Mouse (Mus musculus) kidney, embryonic 15.5 days (tissue): ENCODE data around the gene Foxo6. TPM values are rescaled to one million over a fixed set of nuclear protein-coding genes. Genes with fewer than 3 reads are reported as not detected.

Experiments used
- ATAC-seq: fragments of 200-750 bp; cut with Nextera tagmentation; replicated peaks from 2 replicates; pipeline ENCODE4 v1.8.0; 2017; ENCODE audit warnings: moderate TSS enrichment; ENCODE audit not compliant: low FRiP score
- H3K27ac ChIP-seq: fragments of 300-500 bp; sonication (generic); 2 replicates; pipeline ENCODE4 v1.5.1; 2015; ENCODE audit warnings: mild to moderate bottlenecking, inconsistent platforms
- H3K27me3 ChIP-seq: fragments of 300-500 bp; sonication (generic); 2 replicates; pipeline ENCODE4 v1.6.1; 2015; ENCODE audit warnings: inconsistent platforms
- H3K36me3 ChIP-seq: fragments of 300-500 bp; sonication (generic); 2 replicates; pipeline ENCODE4 v1.6.1; 2015; ENCODE audit warnings: inconsistent platforms
- H3K4me1 ChIP-seq: fragments of 300-500 bp; sonication (generic); 2 replicates; pipeline ENCODE4 v1.6.1; 2015; ENCODE audit warnings: inconsistent platforms
- H3K4me2 ChIP-seq: fragments of 300-500 bp; sonication (generic); 2 replicates; pipeline ENCODE4 v1.6.1; 2015; ENCODE audit warnings: moderate library complexity, mild to moderate bottlenecking, inconsistent platforms
- H3K4me3 ChIP-seq: fragments of 300-500 bp; sonication (generic); replicated peaks from 2 replicates; pipeline ENCODE4 v1.5.1; 2015; ENCODE audit warnings: mild to moderate bottlenecking, inconsistent platforms
- H3K9ac ChIP-seq: fragments of 300-500 bp; sonication (generic); 2 replicates; pipeline ENCODE4 v1.6.1; 2015; ENCODE audit warnings: mild to moderate bottlenecking, inconsistent platforms
- H3K9me3 ChIP-seq: fragments of 300-500 bp; sonication (generic); replicated peaks from 2 replicates; pipeline ENCODE4 v1.6.1; 2016; ENCODE audit warnings: inconsistent platforms
- WGBS: fragments of 180-500 bp; shearing (Covaris S2); methylation state at CpG from one replicate; pipeline ENCODE4 v1.1.7; 2015; ENCODE audit warnings: mixed read lengths; 5-methylcytosine and 5-hydroxymethylcytosine counted together
- polyA plus RNA-seq: library from polyadenylated mRNA; unstranded; fragments of >200 nt; fragmentation: Nextera tagmentation; extraction: Ambion mirVana; gene quantifications from 2 replicates; pipeline ENCODE4 v1.2.1, GENCODE M21; 2015

Foxo6 gene
- polyA plus RNA-seq, 1 experiment from 2014 or later: 0.13 TPM

DNA sequence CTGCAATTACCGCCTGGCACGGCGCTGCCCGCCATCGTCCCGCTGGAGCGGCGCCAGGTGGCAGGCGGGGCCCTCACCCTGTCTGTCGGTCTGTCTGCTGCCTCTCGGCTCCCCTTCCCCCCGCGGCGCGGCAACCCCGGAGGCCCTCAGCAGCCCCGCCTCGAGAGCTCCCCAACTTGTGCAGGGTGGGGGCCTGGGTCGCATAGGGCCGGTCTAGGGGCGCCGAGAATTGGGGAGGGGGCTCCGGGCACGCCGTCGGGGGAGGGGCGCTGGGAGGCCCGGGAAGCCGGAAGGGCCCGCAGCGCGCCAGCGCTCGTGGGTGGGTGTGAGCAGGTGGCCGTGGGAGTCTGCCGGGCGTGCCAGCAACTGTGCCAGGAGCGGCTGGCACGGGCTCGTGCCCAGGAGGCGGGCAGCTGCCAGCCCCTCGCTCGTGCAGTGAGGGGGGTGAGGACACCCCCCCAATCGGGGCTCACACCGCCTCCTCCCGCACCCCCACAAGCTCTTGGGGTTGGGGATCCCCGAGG is 4.5 kb downstream of the Foxo6 start:
- peaks cover 88% of the 10 kb centered on the region for H3K27me3 ChIP-seq
- peak overlapping the region; percentile 97 for H3K4me2 ChIP-seq
- H3K36me3 ChIP-seq: no peaks in the 10 kb centered on the region
- peaks cover 37% of the 10 kb centered on the region for H3K4me1 ChIP-seq
- H3K27ac ChIP-seq: no peak overlapping the region
- no peak for ATAC-seq
- H3K9me3 ChIP-seq: no peaks in the 10 kb centered on the region
- WGBS: 2% methylated on average over 46 of the region's 47 CpGs
- peak overlapping the region; percentile 51; the same call in 1 of the 2 replicates for H3K9ac ChIP-seq
- peak overlapping the region; percentile 51 for H3K4me3 ChIP-seq

- Histone ChIP-seq H3K27ac (no peak overlapping the region), H3K9ac (no peak overlapping the region), H3K36me3 (no peaks in the 10 kb centered on the region), H3K4me2 (no peak overlapping the region), H3K9me3 (no peaks in the 10 kb centered on the region), H3K27me3 (peaks cover 78% of the 10 kb centered on the region), H3K4me3 (no peak overlapping the region), H3K4me1 (peaks cover 30% of the 10 kb centered on the region)
- WGBS: 75% methylated on average over 3 of the region's 3 CpGs
- ATAC-seq: no peak
Observed at GRCm38 (mm10) chr4:120281011-120281410, 6.1 kb downstream of the Foxo6 start.

DNA sequence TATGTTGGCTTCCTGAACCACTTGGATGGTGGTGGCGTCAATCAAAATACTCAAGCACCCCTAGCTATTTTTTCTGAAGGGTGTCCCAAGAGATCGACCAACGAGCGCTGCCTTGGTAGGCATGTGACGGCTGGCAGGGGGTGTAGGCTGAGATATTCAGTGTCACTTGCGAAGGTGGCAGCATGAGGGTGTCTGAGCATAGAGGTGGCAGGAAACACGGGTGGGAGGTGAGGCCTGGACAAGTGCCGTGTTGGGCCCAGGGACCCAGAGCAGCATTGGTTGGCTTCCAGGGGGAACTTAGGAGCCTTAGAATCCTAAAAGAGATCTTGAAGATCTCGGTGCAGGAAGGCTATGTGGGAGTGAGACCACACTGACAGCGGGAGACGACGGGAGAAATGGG is 6.7 kb downstream of the Foxo6 start:
- ATAC-seq: no peak
- no peak overlapping the region for H3K4me2 ChIP-seq
- peaks cover 73% of the 10 kb centered on the region for H3K27me3 ChIP-seq
- no peak overlapping the region for H3K9ac ChIP-seq
- peaks cover 27% of the 10 kb centered on the region for H3K4me1 ChIP-seq
- H3K4me3 ChIP-seq: no peak overlapping the region
- 76% methylated on average over 12 of the region's 12 CpGs for WGBS
- no peak overlapping the region for H3K27ac ChIP-seq
- H3K36me3 ChIP-seq: no peaks in the 10 kb centered on the region
- no peaks in the 10 kb centered on the region for H3K9me3 ChIP-seq

- peak; percentile 85 for ATAC-seq
- Histone ChIP-seq H3K36me3 (no peaks in the 10 kb centered on the region), H3K4me1 (peaks cover 23% of the 10 kb centered on the region), H3K27me3 (peaks cover 65% of the 10 kb centered on the region), H3K4me3 (no peak overlapping the region), H3K9ac (no peak overlapping the region), H3K27ac (peak overlapping the region; percentile 56; the same call in 1 of the 2 replicates), H3K4me2 (no peak overlapping the region), H3K9me3 (no peaks in the 10 kb centered on the region)
- WGBS: 26% methylated on average over 4 of the region's 4 CpGs
Observed at GRCm38 (mm10) chr4:120277255-120277928, 9.8 kb downstream of the Foxo6 start.

DNA sequence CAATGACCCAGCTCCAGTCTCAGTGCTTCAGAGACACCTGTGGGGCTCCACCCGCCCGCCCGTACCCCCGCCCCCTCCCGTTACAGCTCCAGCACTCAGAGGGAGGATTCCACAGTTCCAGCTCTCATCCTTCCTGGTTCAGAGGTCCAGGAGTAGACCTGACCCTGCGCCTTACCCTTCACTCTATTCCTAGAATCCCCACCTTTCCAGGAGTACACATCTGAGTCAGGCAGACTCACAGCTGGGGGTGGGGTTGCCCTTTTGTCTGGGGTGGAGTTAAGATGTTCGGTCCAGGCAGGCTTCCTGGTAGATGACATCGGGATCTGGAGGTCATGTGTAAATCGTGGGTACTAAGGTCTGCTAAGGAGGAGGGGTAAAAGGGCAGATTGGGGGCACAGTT is 11.7 kb downstream of the Foxo6 start:
- H3K9me3 ChIP-seq: no peaks in the 10 kb centered on the region
- WGBS: 73% methylated on average over 9 of the region's 9 CpGs
- no peak overlapping the region for H3K4me3 ChIP-seq
- peaks cover 28% of the 10 kb centered on the region for H3K4me1 ChIP-seq
- no peak for ATAC-seq
- H3K27me3 ChIP-seq: peaks cover 65% of the 10 kb centered on the region
- H3K4me2 ChIP-seq: no peak overlapping the region
- H3K9ac ChIP-seq: no peak overlapping the region
- no peak overlapping the region for H3K27ac ChIP-seq
- H3K36me3 ChIP-seq: no peaks in the 10 kb centered on the region

- no peaks in the 10 kb centered on the region for H3K9me3 ChIP-seq
Observed at GRCm38 (mm10) chr4:120273594-120273993, 13.6 kb downstream of the Foxo6 start.

DNA sequence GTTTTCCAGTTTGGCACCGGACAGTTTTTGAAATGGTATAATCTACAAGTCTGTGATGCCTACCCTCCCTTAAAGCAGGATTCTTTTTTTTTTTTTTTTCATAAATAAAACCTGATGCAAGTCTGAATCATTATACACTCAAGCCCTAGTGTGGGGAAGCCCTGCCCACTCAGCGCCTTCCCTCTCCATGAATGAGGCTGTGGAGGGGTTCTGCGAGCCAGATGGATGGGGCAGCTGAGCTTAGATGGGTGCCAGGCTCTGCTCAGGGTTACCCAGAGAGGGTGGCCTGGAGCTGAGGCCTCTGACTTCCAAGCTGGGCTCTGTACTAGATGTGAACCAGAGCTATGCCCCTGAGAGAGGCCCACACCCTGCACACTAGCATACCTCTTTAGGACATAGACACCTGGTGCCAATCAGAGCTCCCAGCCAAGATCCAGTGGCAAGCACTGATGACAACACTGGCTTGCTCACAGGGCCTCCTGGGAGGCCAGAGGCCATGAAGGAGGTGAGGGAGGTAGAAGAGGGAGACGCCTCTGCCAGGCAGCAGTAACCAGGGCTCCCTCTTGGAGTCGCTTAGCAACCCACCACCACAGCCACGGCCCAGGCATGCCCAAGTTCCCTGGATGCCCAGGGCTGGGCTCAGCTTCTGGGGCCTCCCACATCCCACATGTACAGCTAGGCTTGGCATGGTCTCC is 15.1 kb downstream of the Foxo6 start:
- no peak overlapping the region for H3K4me2 ChIP-seq
- ATAC-seq: no peak
- H3K9me3 ChIP-seq: no peaks in the 10 kb centered on the region
- peaks cover 45% of the 10 kb centered on the region for H3K4me1 ChIP-seq
- no peak overlapping the region for H3K9ac ChIP-seq
- no peak overlapping the region for H3K27ac ChIP-seq
- H3K4me3 ChIP-seq: no peak overlapping the region
- no peaks in the 10 kb centered on the region for H3K36me3 ChIP-seq
- peaks cover 79% of the 10 kb centered on the region for H3K27me3 ChIP-seq
- WGBS: 79% methylated on average over 6 of the region's 6 CpGs

More at GRCm38 (mm10) chr4:120273594-120273993, 13.6 kb downstream of the Foxo6 start:
- no peak for ATAC-seq
- no peak overlapping the region for H3K4me2 ChIP-seq
- WGBS: 63% methylated on average over 7 of the region's 7 CpGs
- H3K4me1 ChIP-seq: peaks cover 39% of the 10 kb centered on the region
- no peak overlapping the region for H3K4me3 ChIP-seq
- H3K27ac ChIP-seq: no peak overlapping the region
- no peaks in the 10 kb centered on the region for H3K36me3 ChIP-seq
- H3K9ac ChIP-seq: no peak overlapping the region
- H3K27me3 ChIP-seq: peaks cover 65% of the 10 kb centered on the region

GRCm38 (mm10) chr4:120271208-120271607 is 15.9 kb downstream of the Foxo6 start:
- H3K4me3 ChIP-seq: no peak overlapping the region
- 59% methylated on average over 8 of the region's 8 CpGs for WGBS
- H3K27me3 ChIP-seq: peaks cover 83% of the 10 kb centered on the region
- ATAC-seq: no peak
- H3K9ac ChIP-seq: no peak overlapping the region
- H3K4me1 ChIP-seq: peaks cover 45% of the 10 kb centered on the region
- H3K9me3 ChIP-seq: no peaks in the 10 kb centered on the region
- H3K36me3 ChIP-seq: no peaks in the 10 kb centered on the region
- H3K27ac ChIP-seq: no peak overlapping the region
- H3K4me2 ChIP-seq: no peak overlapping the region

GRCm38 (mm10) chr4:120270937-120271199 is 16.3 kb downstream of the Foxo6 start:
- H3K4me3 ChIP-seq: no peak overlapping the region
- peaks cover 84% of the 10 kb centered on the region for H3K27me3 ChIP-seq
- peaks cover 45% of the 10 kb centered on the region for H3K4me1 ChIP-seq
- no peak for ATAC-seq
- H3K27ac ChIP-seq: no peak overlapping the region
- no peak overlapping the region for H3K9ac ChIP-seq
- 41% methylated on average over 4 of the region's 4 CpGs for WGBS
- H3K4me2 ChIP-seq: no peak overlapping the region
- H3K36me3 ChIP-seq: no peaks in the 10 kb centered on the region
- no peaks in the 10 kb centered on the region for H3K9me3 ChIP-seq

GRCm38 (mm10) chr4:120270148-120270936 is 16.8 kb downstream of the Foxo6 start:
- Histone ChIP-seq H3K4me3 (no peak overlapping the region), H3K27me3 (peaks cover 89% of the 10 kb centered on the region), H3K4me2 (no peak overlapping the region), H3K9ac (no peak overlapping the region), H3K4me1 (peaks cover 45% of the 10 kb centered on the region), H3K36me3 (no peaks in the 10 kb centered on the region), H3K9me3 (no peaks in the 10 kb centered on the region), H3K27ac (no peak overlapping the region)
- WGBS: 66% methylated on average over 4 of the region's 4 CpGs
- ATAC-seq: no peak

- Histone ChIP-seq H3K4me2 (peak overlapping the region; percentile 10), H3K27ac (no peak overlapping the region), H3K9me3 (no peaks in the 10 kb centered on the region), H3K9ac (no peak overlapping the region), H3K4me1 (peaks cover 39% of the 10 kb centered on the region), H3K4me3 (no peak overlapping the region; the same call in 1 of the 2 replicates), H3K27me3 (peaks cover 95% of the 10 kb centered on the region), H3K36me3 (no peaks in the 10 kb centered on the region)
- 7% methylated on average over 9 of the region's 9 CpGs for WGBS
- no peak for ATAC-seq
Observed at GRCm38 (mm10) chr4:120269426-120269825, 17.7 kb downstream of the Foxo6 start.
